Mouse (Mus musculus) myocyte (in vitro differentiated cells): ENCODE measurements at regions not wholly inside any gene's neighbourhood (a gene's known extent, or its start where the extent isn't known, plus 50 kb on each side); places are given as distances from the start of the nearest gene placed in this dataset.

Source experiments
- CEBPB ChIP-seq: IDR thresholded peaks from 2 replicates; pipeline ENCODE4 v1.6.1; 2011; ENCODE audit warnings: mild to moderate bottlenecking, moderate library complexity; ENCODE audit not compliant: poor library complexity, insufficient read depth, severe bottlenecking
- E2F4 ChIP-seq: IDR thresholded peaks from one replicate; pipeline ENCODE4 v1.6.1; 2011; ENCODE audit warnings: mild to moderate bottlenecking, control low read depth, moderate library complexity; ENCODE audit not compliant: insufficient read depth
- MAX ChIP-seq: IDR thresholded peaks from one replicate; pipeline ENCODE4 v1.6.1; 2011; ENCODE audit warnings: low read depth, mild to moderate bottlenecking, control low read depth
- MYOD1 ChIP-seq, 3 experiments: IDR thresholded peaks; one replicate each; pipeline ENCODE4 v1.6.1; 2011; ENCODE audit warnings: control low read depth in 2 of 3, low read depth in 2 of 3, mild to moderate bottlenecking in 2 of 3, moderate library complexity in 1 of 3; ENCODE audit not compliant: insufficient read length in 2 of 3, control insufficient read depth in 1 of 3
- MYOG ChIP-seq, 3 experiments: IDR thresholded peaks; one replicate each; pipeline ENCODE4 v1.6.1; 2011; ENCODE audit warnings: control low read depth in 2 of 3, low read depth in 2 of 3, mild to moderate bottlenecking in 2 of 3; ENCODE audit not compliant: insufficient read length in 2 of 3, control insufficient read depth in 1 of 3, insufficient read depth in 1 of 3
- POLR2A ChIP-seq: IDR thresholded peaks from one replicate; pipeline ENCODE4 v1.6.1; 2011; ENCODE audit warnings: low read depth, mild to moderate bottlenecking, control low read depth, moderate library complexity; ENCODE audit not compliant: insufficient read length
- POLR2AphosphoS2 ChIP-seq: IDR thresholded peaks from one replicate; pipeline ENCODE4 v1.6.1; 2011; ENCODE audit warnings: low read depth, control low read depth; ENCODE audit not compliant: insufficient read length
- SRF ChIP-seq: IDR thresholded peaks from one replicate; pipeline ENCODE4 v1.6.1; 2011; ENCODE audit warnings: low read depth; ENCODE audit not compliant: control insufficient read depth, insufficient read length
- TCF12 ChIP-seq: IDR thresholded peaks from one replicate; pipeline ENCODE4 v1.6.1; 2011; ENCODE audit warnings: mild to moderate bottlenecking, control low read depth; ENCODE audit not compliant: poor library complexity, insufficient read depth, severe bottlenecking
- TCF3 ChIP-seq: IDR thresholded peaks from one replicate; pipeline ENCODE4 v1.6.1; 2011; ENCODE audit warnings: low read depth, control low read depth; ENCODE audit not compliant: insufficient read length
- USF1 ChIP-seq: IDR thresholded peaks from one replicate; pipeline ENCODE4 v1.6.1; 2011; ENCODE audit warnings: low read depth, mild to moderate bottlenecking, control low read depth, moderate library complexity

DNA sequence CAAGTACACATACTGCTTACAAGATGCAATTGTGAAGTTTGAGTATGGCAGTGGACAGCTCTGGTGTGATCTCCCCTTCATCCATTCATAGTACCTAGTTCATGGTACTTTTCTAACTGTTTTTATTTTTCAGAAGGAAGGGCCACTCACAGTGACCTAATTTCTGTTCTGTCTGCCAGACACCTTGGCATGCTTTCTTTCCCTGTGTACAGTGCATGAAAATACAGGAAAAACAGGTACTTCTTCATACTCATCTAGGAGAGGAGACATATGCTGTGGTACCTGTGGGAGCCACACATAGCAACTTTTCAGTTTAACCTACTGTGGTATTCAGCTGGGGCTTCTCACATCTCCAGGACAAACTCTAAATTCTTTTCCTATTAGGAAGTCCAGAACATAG, 545.2 kb downstream of the Rnf144a start:
- TF ChIP-seq CEBPB: no peak
- no peak for TF ChIP-seq POLR2A
- no peak for TF ChIP-seq MAX
- no peak for TF ChIP-seq TCF12
- TF ChIP-seq MYOD1 (IDR thresholded peaks at IDR 0.05; ENCODE audit: control insufficient read depth in 1 of 3, insufficient read length in 2 of 3, low read depth in 2 of 3): no peak
- no peak for TF ChIP-seq TCF3
- no peak for TF ChIP-seq E2F4
- no peak for TF ChIP-seq POLR2AphosphoS2
- no peak for TF ChIP-seq MYOG (IDR thresholded peaks at IDR 0.05; ENCODE audit: control insufficient read depth in 1 of 3, insufficient read depth in 1 of 3, insufficient read length in 2 of 3, low read depth in 2 of 3)
- TF ChIP-seq USF1: no peak
- TF ChIP-seq SRF: no peak
